Mouse (Mus musculus) neural tube, embryonic 15.5 days (tissue): ENCODE data around the gene Trim47. TPM values are rescaled to one million over a fixed set of nuclear protein-coding genes. Genes with fewer than 3 reads are reported as not detected.
A peak's percentile ranks its signal among the peaks of the same experiment; 100 is the strongest.

Experiments used
- ATAC-seq: fragments of 200-750 bp; cut with Nextera tagmentation; 2 replicates; pipeline ENCODE4 v1.8.0; 2017; ENCODE audit warnings: mild to moderate bottlenecking, moderate TSS enrichment, moderate library complexity; ENCODE audit not compliant: low FRiP score
- H3K27ac ChIP-seq: fragments of 300-500 bp; sonication (generic); replicated peaks from 2 replicates; pipeline ENCODE4 v1.5.1; 2015; ENCODE audit warnings: mild to moderate bottlenecking, inconsistent platforms
- H3K27me3 ChIP-seq: fragments of 300-500 bp; sonication (generic); replicated peaks from 2 replicates; pipeline ENCODE4 v1.6.1; 2015; ENCODE audit warnings: inconsistent platforms
- H3K36me3 ChIP-seq: fragments of 300-500 bp; sonication (generic); 2 replicates; pipeline ENCODE4 v1.6.1; 2015; ENCODE audit warnings: inconsistent platforms
- H3K4me1 ChIP-seq: fragments of 300-500 bp; sonication (generic); 2 replicates; pipeline ENCODE4 v1.6.1; 2015; ENCODE audit warnings: inconsistent platforms
- H3K4me2 ChIP-seq: fragments of 300-500 bp; sonication (generic); 2 replicates; pipeline ENCODE4 v1.6.1; 2015; ENCODE audit warnings: inconsistent platforms, mild to moderate bottlenecking, moderate library complexity
- H3K4me3 ChIP-seq: fragments of 300-500 bp; sonication (generic); replicated peaks from 2 replicates; pipeline ENCODE4 v1.5.1; 2015; ENCODE audit warnings: mild to moderate bottlenecking, inconsistent platforms
- H3K9ac ChIP-seq: fragments of 300-500 bp; sonication (generic); replicated peaks from 2 replicates; pipeline ENCODE4 v1.6.1; 2015; ENCODE audit warnings: mild to moderate bottlenecking, inconsistent platforms
- H3K9me3 ChIP-seq: fragments of 300-500 bp; sonication (generic); replicated peaks from 2 replicates; pipeline ENCODE4 v1.6.1; 2016; ENCODE audit warnings: inconsistent platforms
- WGBS: fragments of 180-500 bp; shearing (Covaris S2); methylation state at CpG from one replicate; pipeline ENCODE4 v1.1.7; 2015; ENCODE audit warnings: mixed read lengths; 5-methylcytosine and 5-hydroxymethylcytosine counted together
- polyA plus RNA-seq: library from polyadenylated mRNA; unstranded; fragments of >200 nt; fragmentation: Nextera tagmentation; extraction: Ambion mirVana; gene quantifications from 2 replicates; pipeline ENCODE4 v1.2.1, GENCODE M21; 2015

Trim47 gene
- polyA plus RNA-seq, 1 experiment from 2014 or later: 9.8 TPM

DNA sequence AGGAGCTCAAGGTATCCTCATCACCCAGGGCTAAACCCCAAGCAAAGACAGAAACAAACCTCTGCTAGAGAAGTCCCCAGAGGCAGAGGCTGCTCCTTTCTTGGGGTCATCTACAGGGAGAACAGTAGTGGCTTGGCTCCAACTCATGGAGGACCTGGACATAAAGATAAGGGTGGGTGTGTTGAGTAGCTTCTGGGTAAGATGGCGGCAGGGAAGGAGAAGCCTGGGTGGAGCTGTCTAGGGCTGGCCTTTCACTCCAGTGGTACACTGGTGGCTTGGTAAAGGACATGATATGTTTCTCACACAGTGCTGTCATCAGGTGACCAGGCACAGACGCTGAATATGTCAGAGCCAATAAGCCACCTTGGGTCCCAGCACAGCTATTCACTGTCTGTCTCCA lies 23.9 kb upstream of the Trim47 start:
- Histone ChIP-seq H3K4me2 (no peak overlapping the region), H3K4me1 (no peaks in the 10 kb centered on the region), H3K27ac (no peak overlapping the region), H3K9ac (no peak overlapping the region), H3K27me3 (no peaks in the 10 kb centered on the region), H3K36me3 (peaks cover 97% of the 10 kb centered on the region), H3K4me3 (no peak overlapping the region), H3K9me3 (no peaks in the 10 kb centered on the region)
- 100% methylated on average over 2 of the region's 2 CpGs for whole genome bisulfite sequencing
- no peak for ATAC-seq

DNA sequence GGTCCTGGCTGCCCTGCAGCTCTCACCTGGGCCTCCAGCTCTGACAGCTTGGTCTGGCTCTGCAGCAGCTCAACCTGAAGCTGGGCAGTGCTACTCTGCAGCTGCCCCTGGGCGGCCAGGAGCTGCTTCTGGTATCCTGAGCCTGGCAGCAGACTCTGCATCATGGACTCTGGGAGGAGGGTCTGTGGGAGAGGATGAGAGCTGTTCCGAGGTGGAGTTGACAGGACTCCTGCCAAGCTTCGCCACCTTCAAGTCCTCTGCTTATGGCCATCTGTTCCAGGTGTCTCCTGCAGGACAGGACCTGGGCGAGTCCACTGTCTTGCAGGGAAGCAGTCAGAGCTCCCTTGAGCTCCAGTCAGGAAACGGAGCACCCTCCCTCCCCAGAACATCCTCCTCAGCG lies 22.3 kb upstream of the Trim47 start:
- Histone ChIP-seq H3K4me1 (peaks cover 6% of the 10 kb centered on the region; the same call in 1 of the 2 replicates), H3K9ac (no peak overlapping the region), H3K27ac (no peak overlapping the region), H3K4me2 (no peak overlapping the region), H3K36me3 (peaks cover 99% of the 10 kb centered on the region), H3K9me3 (no peaks in the 10 kb centered on the region), H3K27me3 (no peaks in the 10 kb centered on the region), H3K4me3 (no peak overlapping the region)
- WGBS: 83% methylated on average over 6 of the region's 6 CpGs
- no peak for ATAC-seq

- Histone ChIP-seq H3K4me2 (no peak overlapping the region), H3K9ac (no peak overlapping the region), H3K27ac (no peak overlapping the region), H3K4me3 (no peak overlapping the region), H3K27me3 (no peaks in the 10 kb centered on the region), H3K36me3 (peaks cover 99% of the 10 kb centered on the region), H3K9me3 (no peaks in the 10 kb centered on the region), H3K4me1 (peaks cover 6% of the 10 kb centered on the region; the same call in 1 of the 2 replicates)
- ATAC-seq: no peak
- WGBS: 69% methylated on average over 20 of the region's 20 CpGs
These were observed 21.8 kb upstream of the Trim47 start for GRCm38 (mm10) chr11:116148761-116149221.

DNA sequence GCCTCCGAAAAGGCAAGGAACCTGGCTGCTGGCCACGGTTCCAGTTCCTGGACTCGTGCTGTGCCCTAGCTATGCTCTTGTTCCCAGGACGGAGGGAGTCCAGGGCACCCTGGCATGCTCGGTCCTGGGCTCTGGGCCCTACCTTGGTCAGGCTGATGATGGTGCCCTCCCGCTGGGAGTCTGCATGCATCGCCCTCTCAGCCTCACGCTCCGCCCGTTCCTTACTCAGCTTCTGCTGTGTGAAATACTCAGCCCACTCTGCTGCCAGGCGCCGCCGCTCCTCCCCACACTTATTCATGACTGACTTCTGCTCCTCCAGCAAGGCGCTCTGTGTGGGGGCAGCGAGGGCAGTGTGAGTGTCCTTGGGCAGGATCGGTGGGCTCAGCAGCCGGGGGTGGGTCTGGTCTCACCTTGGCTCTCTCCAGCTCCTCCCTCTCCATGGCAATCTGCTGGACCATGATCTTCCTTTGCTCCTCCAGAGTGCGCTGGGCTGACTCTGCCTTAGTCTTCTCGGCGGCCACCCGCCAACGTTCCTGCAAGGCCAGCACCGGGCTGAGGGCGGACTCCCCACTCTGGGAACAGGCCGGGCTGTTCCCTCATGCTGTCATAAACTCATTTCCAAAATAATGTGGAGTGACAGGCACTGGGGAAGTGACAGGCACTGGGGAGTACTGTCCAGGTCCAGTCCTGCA lies 19.4 kb upstream of the Trim47 start:
- Histone ChIP-seq H3K27ac (peak overlapping the region; percentile 43), H3K27me3 (no peaks in the 10 kb centered on the region), H3K36me3 (peaks cover 97% of the 10 kb centered on the region), H3K9ac (no peak overlapping the region), H3K4me2 (no peak overlapping the region), H3K4me1 (peaks cover 6% of the 10 kb centered on the region; the same call in 1 of the 2 replicates), H3K9me3 (no peaks in the 10 kb centered on the region), H3K4me3 (no peak overlapping the region)
- peak; percentile 29; the same call in 1 of the 2 replicates for ATAC-seq
- 77% methylated on average over 25 of the region's 25 CpGs for WGBS

DNA sequence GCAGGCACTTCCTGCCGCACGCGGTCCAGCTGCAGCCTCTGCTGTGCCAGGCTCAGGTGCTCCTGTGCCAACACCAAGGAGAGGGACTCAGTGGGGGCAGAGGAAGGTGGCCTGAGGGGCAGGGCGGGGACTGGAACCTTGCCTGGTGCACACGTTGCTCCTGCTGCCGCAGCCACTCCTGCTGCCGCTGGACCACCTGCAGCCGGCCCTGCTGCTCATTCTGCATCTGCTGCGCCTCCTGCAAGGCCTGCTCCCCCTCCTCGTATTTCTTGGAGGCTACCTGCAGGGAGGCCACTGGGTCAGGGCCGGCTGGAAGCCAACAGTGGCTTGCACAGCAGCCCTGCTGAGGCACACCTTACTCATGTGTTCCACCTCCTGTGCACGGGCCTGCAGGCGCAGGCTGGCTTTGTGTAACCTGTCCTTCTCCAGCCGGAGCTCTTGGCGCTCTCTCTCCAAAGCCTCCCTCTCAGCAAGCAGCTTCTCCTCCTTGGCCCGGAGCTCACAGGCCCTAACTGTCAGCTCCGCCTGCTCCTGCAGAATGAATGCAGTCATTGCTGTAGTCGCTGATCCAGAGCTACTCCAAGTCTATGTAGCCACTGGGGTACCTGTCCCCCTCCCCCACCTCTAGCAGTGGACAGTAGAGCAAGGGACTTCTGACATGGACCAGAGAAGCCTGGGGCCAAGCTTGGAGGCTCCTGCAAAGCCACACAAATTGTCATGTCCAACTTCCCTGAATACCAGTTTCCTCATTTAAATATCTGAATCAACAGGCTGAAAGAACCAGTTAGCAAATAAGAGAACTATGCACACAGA lies 18.7 kb upstream of the Trim47 start:
- no peak for ATAC-seq
- 63% methylated on average over 18 of the region's 18 CpGs for WGBS
- peaks cover 90% of the 10 kb centered on the region for H3K36me3 ChIP-seq
- H3K27me3 ChIP-seq: no peaks in the 10 kb centered on the region
- H3K9ac ChIP-seq: no peak overlapping the region
- no peak overlapping the region for H3K4me3 ChIP-seq
- H3K4me2 ChIP-seq: no peak overlapping the region
- H3K9me3 ChIP-seq: no peaks in the 10 kb centered on the region
- H3K27ac ChIP-seq: peak overlapping the region; percentile 43
- H3K4me1 ChIP-seq: peaks cover 6% of the 10 kb centered on the region; the same call in 1 of the 2 replicates

GRCm38 (mm10) chr11:116143468-116143867 lies 16.5 kb upstream of the Trim47 start:
- peaks cover 69% of the 10 kb centered on the region for H3K36me3 ChIP-seq
- no peaks in the 10 kb centered on the region for H3K27me3 ChIP-seq
- WGBS: 85% methylated on average over 3 of the region's 3 CpGs
- no peak for ATAC-seq
- H3K4me1 ChIP-seq: peaks cover 12% of the 10 kb centered on the region; the same call in 1 of the 2 replicates
- no peak overlapping the region for H3K9ac ChIP-seq
- H3K27ac ChIP-seq: no peak overlapping the region
- H3K9me3 ChIP-seq: no peaks in the 10 kb centered on the region
- H3K4me3 ChIP-seq: no peak overlapping the region
- H3K4me2 ChIP-seq: no peak overlapping the region

- ATAC-seq: no peak
- no peak overlapping the region for H3K27ac ChIP-seq
- WGBS: 73% methylated on average over 10 of the region's 10 CpGs
- H3K4me1 ChIP-seq: peaks cover 21% of the 10 kb centered on the region
- H3K4me2 ChIP-seq: no peak overlapping the region
- no peak overlapping the region for H3K9ac ChIP-seq
- H3K36me3 ChIP-seq: peaks cover 58% of the 10 kb centered on the region
- H3K27me3 ChIP-seq: no peaks in the 10 kb centered on the region
- H3K4me3 ChIP-seq: no peak overlapping the region
- H3K9me3 ChIP-seq: no peaks in the 10 kb centered on the region
These were observed 15.4 kb upstream of the Trim47 start for GRCm38 (mm10) chr11:116142211-116142991.

DNA sequence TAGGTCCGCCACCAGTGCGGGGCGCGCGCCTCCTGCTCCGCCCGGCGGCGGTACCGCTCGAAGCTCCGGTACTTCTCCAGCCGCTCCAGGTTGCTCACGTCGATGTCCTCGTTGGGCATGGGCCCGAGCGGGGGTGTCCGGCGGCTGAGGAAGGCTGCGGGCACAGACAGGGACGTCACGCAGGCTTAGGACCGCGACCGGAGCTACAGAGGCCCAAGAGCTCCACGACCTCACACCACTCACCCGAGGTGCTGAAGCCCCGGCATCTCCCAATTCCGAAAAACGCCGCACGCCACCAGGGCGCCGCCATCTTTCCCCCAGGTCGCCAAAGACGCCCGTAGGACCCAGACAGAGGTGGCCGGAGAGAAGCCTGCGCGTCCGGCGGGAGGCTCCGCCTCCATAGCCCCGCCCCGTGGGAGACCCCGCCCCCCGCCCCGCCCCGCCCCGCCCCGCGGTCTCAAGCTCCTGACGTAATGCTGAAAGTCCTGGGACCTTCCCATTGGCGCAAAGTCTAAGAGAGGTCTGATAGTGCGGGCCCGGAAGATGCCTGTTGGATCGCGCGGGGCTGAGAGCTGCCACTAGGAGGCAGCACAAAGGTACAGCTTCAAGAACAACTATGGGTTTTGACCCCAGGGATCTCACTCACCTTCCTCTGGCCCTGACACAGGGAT lies 11.6 kb upstream of the Trim47 start, which contains the start of gene Mrpl38:
Gene Mrpl38, minus strand, starts transcription at position 401 of the 671 bp plus-strand sequence.
- WGBS: 0% methylated on average over 59 of the region's 60 CpGs
- peak within 1 kb of the TSS; percentile 75 for H3K27ac ChIP-seq
- peak within 1 kb of the TSS; percentile 87 for H3K9ac ChIP-seq
- H3K27me3 ChIP-seq: no peaks in the 10 kb centered on the region
- H3K9me3 ChIP-seq: no peaks in the 10 kb centered on the region
- ATAC-seq: peak; percentile 94
- peak within 1 kb of the TSS; percentile 71 for H3K4me2 ChIP-seq
- peaks cover 25% of the 10 kb centered on the region for H3K4me1 ChIP-seq
- peaks cover 42% of the 10 kb centered on the region for H3K36me3 ChIP-seq
- peak within 1 kb of the TSS; percentile 71 for H3K4me3 ChIP-seq

DNA sequence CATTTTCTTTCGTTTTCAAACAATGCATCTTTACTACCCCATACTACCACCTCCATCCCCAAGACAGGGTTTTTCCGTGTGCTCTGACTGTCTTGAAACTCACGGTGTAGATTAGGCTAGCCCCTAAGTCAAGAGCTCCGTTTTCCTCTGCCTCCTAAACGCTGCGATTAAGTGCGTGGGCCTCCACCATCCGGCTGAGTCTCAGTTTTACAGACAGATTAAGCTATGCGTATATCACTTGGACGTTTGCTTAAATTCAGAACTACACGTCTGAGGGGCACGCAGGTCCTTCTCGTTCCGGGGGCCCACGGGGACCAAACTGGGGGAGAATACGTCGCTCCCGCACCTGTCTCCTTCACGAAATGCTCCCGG lies 11.1 kb upstream of the Trim47 start:
- Histone ChIP-seq H3K4me1 (peaks cover 25% of the 10 kb centered on the region), H3K4me2 (peak overlapping the region; percentile 71), H3K9me3 (no peaks in the 10 kb centered on the region), H3K27ac (peak overlapping the region; percentile 75), H3K36me3 (peaks cover 38% of the 10 kb centered on the region), H3K27me3 (no peaks in the 10 kb centered on the region), H3K4me3 (peak overlapping the region; percentile 71), H3K9ac (peak overlapping the region; percentile 87)
- peak; percentile 16; the same call in 1 of the 2 replicates for ATAC-seq
- 2% methylated on average over 20 of the region's 20 CpGs for WGBS

GRCm38 (mm10) chr11:116134171-116134570 lies 7.2 kb upstream of the Trim47 start:
- Histone ChIP-seq H3K36me3 (peaks cover 33% of the 10 kb centered on the region), H3K4me3 (no peak overlapping the region), H3K27ac (no peak overlapping the region), H3K9me3 (no peaks in the 10 kb centered on the region), H3K4me2 (no peak overlapping the region), H3K9ac (no peak overlapping the region), H3K27me3 (0 out of 2 replicates have a peak, but pooled peaks cover 2% of the 10 kb centered on the region), H3K4me1 (peaks cover 51% of the 10 kb centered on the region)
- WGBS: 92% methylated on average over 10 of the region's 10 CpGs
- ATAC-seq: no peak

GRCm38 (mm10) chr11:116133497-116133896 lies 6.5 kb upstream of the Trim47 start:
- 0 out of 2 replicates have a peak, but pooled peaks cover 2% of the 10 kb centered on the region for H3K27me3 ChIP-seq
- 79% methylated on average over 5 of the region's 5 CpGs for WGBS
- no peak for ATAC-seq

More at GRCm38 (mm10) chr11:116133497-116133896, 6.5 kb upstream of the Trim47 start:
- Histone ChIP-seq H3K9me3 (no peaks in the 10 kb centered on the region), H3K4me2 (no peak overlapping the region), H3K36me3 (peaks cover 33% of the 10 kb centered on the region), H3K4me1 (peaks cover 50% of the 10 kb centered on the region), H3K9ac (no peak overlapping the region), H3K4me3 (no peak overlapping the region), H3K27ac (no peak overlapping the region)
